Mouse (Mus musculus): ENCODE results near the gene Slfn9. TPM values are rescaled to one million over a fixed set of nuclear protein-coding genes. Genes with fewer than 3 reads are reported as not detected.
"Not testable (repeated sequence)": the region's sequence is repeated elsewhere in the genome, so short reads cannot be mapped to it uniquely, and the experiment has no call there.

The Slfn9 gene
- polyA plus RNA-seq, 1 experiment from 2014 or later: 5.1 TPM

- Histone ChIP-seq H3K36me3 (ENCODE audit: control insufficient read depth, insufficient read depth, low read length) (no peaks in the 10 kb centered on the region), H3K27me3 (replicated peaks; ENCODE audit: control insufficient read depth, insufficient read depth, low read length) (peaks cover 36% of the 10 kb centered on the region), H3K4me1 (ENCODE audit: control insufficient read depth, insufficient read depth, low read length) (no peaks in the 10 kb centered on the region), H3K9ac (ENCODE audit: low read length) (no peak within 1 kb of the TSS), H3K4me3 (ENCODE audit: low read depth, low read length) (no peak within 1 kb of the TSS), H3K27ac (ENCODE audit: low read depth, low read length) (no peak within 1 kb of the TSS), H3K4me2 (ENCODE audit: low read length) (no peak within 1 kb of the TSS), H3K9me3 (replicated peaks; ENCODE audit: control insufficient read depth, low read length) (no peaks in the 10 kb centered on the region)
- DNase-seq (ENCODE audit: low spot score): no peak
- no peak for ATAC-seq
- WGBS: 14% methylated on average over 10 of the region's 10 CpGs
These were observed 40.7 kb downstream of the Slfn9 start, which contains the start of gene Slfn5 for GRCm38 (mm10) chr11:82950736-82951481. TSS of gene Slfn5 (plus strand) at chr11:82951349.

GRCm38 (mm10) chr11:82949036-82949435, 42.6 kb downstream of the Slfn9 start:
- WGBS: 85% methylated on average over 9 of the region's 9 CpGs
- Histone ChIP-seq H3K27ac (ENCODE audit: low read depth, low read length) (no peak overlapping the region), H3K4me1 (ENCODE audit: control insufficient read depth, insufficient read depth, low read length) (no peaks in the 10 kb centered on the region), H3K9ac (ENCODE audit: low read length) (no peak overlapping the region), H3K4me2 (ENCODE audit: low read length) (no peak overlapping the region), H3K4me3 (ENCODE audit: low read depth, low read length) (no peak overlapping the region), H3K9me3 (replicated peaks; ENCODE audit: control insufficient read depth, low read length) (no peaks in the 10 kb centered on the region), H3K36me3 (ENCODE audit: control insufficient read depth, insufficient read depth, low read length) (no peaks in the 10 kb centered on the region), H3K27me3 (replicated peaks; ENCODE audit: control insufficient read depth, insufficient read depth, low read length) (peaks cover 34% of the 10 kb centered on the region)
- ATAC-seq (no peak), DNase-seq (ENCODE audit: low spot score) (no peak)

- Histone ChIP-seq H3K4me3 (ENCODE audit: low read depth, low read length) (no peak overlapping the region), H3K4me1 (ENCODE audit: control insufficient read depth, insufficient read depth, low read length) (no peaks in the 10 kb centered on the region), H3K4me2 (ENCODE audit: low read length) (no peak overlapping the region), H3K36me3 (ENCODE audit: control insufficient read depth, insufficient read depth, low read length) (no peaks in the 10 kb centered on the region), H3K27me3 (replicated peaks; ENCODE audit: control insufficient read depth, insufficient read depth, low read length) (peaks cover 20% of the 10 kb centered on the region), H3K9me3 (replicated peaks; ENCODE audit: control insufficient read depth, low read length) (no peaks in the 10 kb centered on the region), H3K27ac (ENCODE audit: low read depth, low read length) (no peak overlapping the region), H3K9ac (ENCODE audit: low read length) (no peak overlapping the region)
- DNase-seq (ENCODE audit: low spot score) (no peak), ATAC-seq (no peak)
- WGBS: 36% methylated on average over 4 of the region's 4 CpGs
These were observed 44.2 kb downstream of the Slfn9 start for GRCm38 (mm10) chr11:82947457-82947856.

- Histone ChIP-seq H3K4me3 (ENCODE audit: low read depth, low read length) (no peak overlapping the region), H3K4me1 (ENCODE audit: control insufficient read depth, insufficient read depth, low read length) (no peaks in the 10 kb centered on the region), H3K9me3 (replicated peaks; ENCODE audit: control insufficient read depth, low read length) (no peaks in the 10 kb centered on the region), H3K36me3 (ENCODE audit: control insufficient read depth, insufficient read depth, low read length) (no peaks in the 10 kb centered on the region), H3K27ac (ENCODE audit: low read depth, low read length) (no peak overlapping the region), H3K27me3 (replicated peaks; ENCODE audit: control insufficient read depth, insufficient read depth, low read length) (peaks cover 3% of the 10 kb centered on the region), H3K4me2 (ENCODE audit: low read length) (no peak overlapping the region), H3K9ac (ENCODE audit: low read length) (no peak overlapping the region)
- no peak for ATAC-seq
- no peak for DNase-seq (ENCODE audit: low spot score)
- 76% methylated on average over 2 of the region's 2 CpGs for WGBS
These were observed 46.0 kb downstream of the Slfn9 start for GRCm38 (mm10) chr11:82945636-82946035.

- H3K4me2 ChIP-seq (ENCODE audit: low read length): no peak overlapping the region
- H3K27ac ChIP-seq (ENCODE audit: low read depth, low read length): no peak overlapping the region
- no peaks in the 10 kb centered on the region for H3K4me1 ChIP-seq (ENCODE audit: control insufficient read depth, insufficient read depth, low read length)
- WGBS: 77% methylated on average over 6 of the region's 6 CpGs
- H3K27me3 ChIP-seq (replicated peaks; ENCODE audit: control insufficient read depth, insufficient read depth, low read length): no peaks in the 10 kb centered on the region
- H3K36me3 ChIP-seq (ENCODE audit: control insufficient read depth, insufficient read depth, low read length): no peaks in the 10 kb centered on the region
- no peak overlapping the region for H3K9ac ChIP-seq (ENCODE audit: low read length)
- no peak for DNase-seq (ENCODE audit: low spot score)
- ATAC-seq: no peak
- H3K4me3 ChIP-seq (ENCODE audit: low read depth, low read length): no peak overlapping the region
- H3K9me3 ChIP-seq (replicated peaks; ENCODE audit: control insufficient read depth, low read length): no peaks in the 10 kb centered on the region
These were observed 48.3 kb downstream of the Slfn9 start for GRCm38 (mm10) chr11:82943336-82943735.

- H3K4me2 ChIP-seq (ENCODE audit: low read length): peak overlapping the region; percentile 93
- peaks cover 47% of the 10 kb centered on the region for H3K27me3 ChIP-seq (replicated peaks; ENCODE audit: control insufficient read depth, insufficient read depth, low read length)
- H3K4me3 ChIP-seq (ENCODE audit: low read depth, low read length): peak overlapping the region; percentile 44
- DNase-seq (ENCODE audit: low spot score): no peak
- ATAC-seq: no peak
- H3K27ac ChIP-seq (ENCODE audit: low read depth, low read length): no peak overlapping the region
- WGBS: under 1% methylated on average over 28 of the region's 29 CpGs
- H3K9me3 ChIP-seq (replicated peaks; ENCODE audit: control insufficient read depth, low read length): no peaks in the 10 kb centered on the region
- H3K4me1 ChIP-seq (ENCODE audit: control insufficient read depth, insufficient read depth, low read length): peaks cover 4% of the 10 kb centered on the region; the same call in 1 of the 2 replicates
- peak overlapping the region; percentile 50 for H3K9ac ChIP-seq (ENCODE audit: low read length)
- H3K36me3 ChIP-seq (ENCODE audit: control insufficient read depth, insufficient read depth, low read length): no peaks in the 10 kb centered on the region
These were observed 58.4 kb downstream of the Slfn9 start for GRCm38 (mm10) chr11:82933186-82933585.

GRCm38 (mm10) chr11:82931671-82932450, 59.8 kb downstream of the Slfn9 start:
- Histone ChIP-seq H3K9ac (ENCODE audit: low read length) (peak overlapping the region; percentile 41), H3K27me3 (replicated peaks; ENCODE audit: control insufficient read depth, insufficient read depth, low read length) (peaks cover 49% of the 10 kb centered on the region), H3K4me3 (ENCODE audit: low read depth, low read length) (peak overlapping the region; percentile 44), H3K4me2 (ENCODE audit: low read length) (peak overlapping the region; percentile 93)
- H3K27ac ChIP-seq (ENCODE audit: low read depth, low read length); H3K9me3 ChIP-seq (replicated peaks; ENCODE audit: control insufficient read depth, low read length); H3K4me1 ChIP-seq (ENCODE audit: control insufficient read depth, insufficient read depth, low read length); ATAC-seq; H3K36me3 ChIP-seq (ENCODE audit: control insufficient read depth, insufficient read depth, low read length): not testable (repeated sequence)
- under 1% methylated on average over 106 of the region's 119 CpGs for WGBS
- DNase-seq (ENCODE audit: low spot score): peak; percentile 22

- H3K9me3 ChIP-seq (replicated peaks; ENCODE audit: control insufficient read depth, low read length); H3K4me1 ChIP-seq (ENCODE audit: control insufficient read depth, insufficient read depth, low read length); H3K27ac ChIP-seq (ENCODE audit: low read depth, low read length); H3K36me3 ChIP-seq (ENCODE audit: control insufficient read depth, insufficient read depth, low read length); ATAC-seq: not testable (repeated sequence)
- peak; percentile 30 for DNase-seq (ENCODE audit: low spot score)
- H3K27me3 ChIP-seq (replicated peaks; ENCODE audit: control insufficient read depth, insufficient read depth, low read length): peaks cover 46% of the 10 kb centered on the region
- peak overlapping the region; percentile 41; the same call in 1 of the 2 replicates for H3K9ac ChIP-seq (ENCODE audit: low read length)
- WGBS: under 1% methylated on average over 57 of the region's 63 CpGs
- peak overlapping the region; percentile 93 for H3K4me2 ChIP-seq (ENCODE audit: low read length)
- peak overlapping the region; percentile 44 for H3K4me3 ChIP-seq (ENCODE audit: low read depth, low read length)
These were observed 60.5 kb downstream of the Slfn9 start for GRCm38 (mm10) chr11:82931161-82931560.

Measured in forebrain, embryonic 14.5 days (tissue).